Mouse (Mus musculus) lung, postnatal 0 days (tissue): ENCODE results near the gene Ankrd55.

Experiments used
- CTCF ChIP-seq: IDR thresholded peaks from 2 replicates; pipeline ENCODE4 v1.5.1; 2016; ENCODE audit warnings: antibody characterized with exemption, mild to moderate bottlenecking
- EP300 ChIP-seq: IDR thresholded peaks from 2 replicates; pipeline ENCODE4 v1.6.1; 2016; ENCODE audit warnings: antibody characterized with exemption, mild to moderate bottlenecking, control low read depth

DNA sequence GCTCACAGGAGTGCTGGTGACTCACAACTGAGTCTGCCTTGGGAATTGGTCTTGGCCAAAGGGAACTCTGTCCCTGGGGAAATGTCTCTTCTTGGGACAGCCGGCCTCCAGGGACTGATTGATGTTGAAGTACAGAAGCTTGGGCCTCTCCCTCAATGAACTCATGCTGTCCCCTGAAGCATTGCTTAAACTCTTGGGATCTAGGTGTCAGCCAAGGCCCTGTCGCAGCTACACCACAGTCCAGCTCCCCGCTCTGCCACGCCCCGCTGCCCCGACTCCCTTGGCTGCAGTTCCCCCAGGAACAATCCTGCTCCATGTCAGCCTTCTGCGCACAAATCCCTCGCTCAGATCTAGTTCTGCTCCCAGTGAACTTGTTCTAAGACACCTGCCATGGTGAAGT, 34.1 kb upstream of the Ankrd55 start:
- TF ChIP-seq CTCF = no peak
- TF ChIP-seq EP300 = no peak
